Mouse (Mus musculus) cortical plate, adult 2 months (tissue): ENCODE measurements around the gene Wwtr1.

Source experiments
- CTCF ChIP-seq: fragments of 200-500 bp; IDR thresholded peaks from 2 replicates; pipeline ENCODE4 v1.5.1; 2011; ENCODE audit warnings: mild to moderate bottlenecking, control low read depth, low read length; ENCODE audit not compliant: insufficient read depth; ENCODE audit errors: extremely low read depth
- POLR2A ChIP-seq: fragments of 200-500 bp; IDR thresholded peaks from 2 replicates; pipeline ENCODE4 v1.6.1; 2011; ENCODE audit warnings: mild to moderate bottlenecking, low read length, control low read depth; ENCODE audit not compliant: insufficient read depth; ENCODE audit errors: extremely low read depth

- TF ChIP-seq CTCF: no peak
- TF ChIP-seq POLR2A: no peak
Measured at GRCm38 (mm10) chr3:57486068-57486467, 89.6 kb downstream of the Wwtr1 start.
